Mouse (Mus musculus): ENCODE measurements around the gene Tmc6. TPM values are rescaled to one million over a fixed set of nuclear protein-coding genes. Genes with fewer than 3 reads are reported as not detected.

Gene Tmc6
- polyA plus RNA-seq, 1 experiment from 2014 or later, result 3.9 TPM

DNA sequence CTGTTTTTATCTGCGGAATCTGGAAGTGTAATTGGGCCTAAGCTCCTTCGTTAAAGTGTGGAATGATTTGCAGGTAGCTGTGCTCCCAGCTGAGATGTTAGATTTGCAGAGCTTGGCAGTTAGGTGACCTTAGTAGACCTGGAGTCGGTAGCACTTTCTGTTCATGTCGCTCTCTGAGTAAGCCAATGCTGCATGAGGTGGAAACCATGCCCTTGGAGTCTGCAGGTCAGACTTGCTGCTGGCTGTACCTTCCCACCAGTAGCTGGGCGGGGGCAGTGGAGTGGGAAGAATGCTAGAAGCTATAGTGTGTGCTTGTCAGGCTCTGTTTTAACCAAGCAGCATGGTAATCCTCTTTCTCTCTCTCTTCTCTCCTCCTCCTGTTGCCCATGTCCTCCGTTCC lies 40.9 kb downstream of the Tmc6 start:
- no peak overlapping the region for H3K4me3 ChIP-seq (ENCODE audit: low read depth, low read length)

DNA sequence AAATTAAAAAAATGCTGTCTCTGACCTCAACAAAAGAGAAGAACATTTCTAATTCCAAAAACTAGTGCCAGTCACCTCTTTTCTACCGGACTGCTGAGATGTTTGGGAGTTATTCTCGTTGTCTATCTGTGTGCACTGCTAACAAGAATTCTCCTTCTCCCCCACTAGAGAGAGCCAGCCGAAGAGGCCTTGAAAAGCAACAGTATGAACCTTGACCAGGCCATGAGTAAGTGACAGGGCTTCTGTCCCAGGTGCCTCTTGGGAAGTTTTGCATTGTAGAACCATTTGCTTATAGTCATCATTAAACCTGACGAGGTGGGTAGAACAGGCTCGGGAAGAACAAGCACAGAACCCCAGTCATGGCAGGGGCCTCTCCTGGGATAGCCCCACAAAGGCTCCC lies 43.9 kb downstream of the Tmc6 start:
- H3K4me3 ChIP-seq (ENCODE audit: low read depth, low read length), result no peak overlapping the region
- no peaks in the 10 kb centered on the region for H3K4me1 ChIP-seq (ENCODE audit: control insufficient read depth, insufficient read depth, low read length)
- no peak overlapping the region for H3K9ac ChIP-seq (replicated peaks; ENCODE audit: low read depth, low read length)
- WGBS, result 91% methylated on average over 5 of the region's 5 CpGs
- no peaks in the 10 kb centered on the region for H3K9me3 ChIP-seq (ENCODE audit: control insufficient read depth, low read length)
- peaks cover 84% of the 10 kb centered on the region for H3K36me3 ChIP-seq (ENCODE audit: control insufficient read depth, insufficient read depth, low read length)
- no peaks in the 10 kb centered on the region for H3K27me3 ChIP-seq (ENCODE audit: control insufficient read depth, insufficient read depth, low read length)
- no peak overlapping the region for H3K27ac ChIP-seq (ENCODE audit: low read depth, low read length)
- ATAC-seq (ENCODE audit: low read depth), result no peak
- H3K4me2 ChIP-seq (ENCODE audit: low read depth, low read length), result no peak overlapping the region

More for the DNA sequence above, 40.9 kb downstream of the Tmc6 start:
- H3K9me3 ChIP-seq (ENCODE audit: control insufficient read depth, low read length), result no peaks in the 10 kb centered on the region
- no peaks in the 10 kb centered on the region for H3K27me3 ChIP-seq (ENCODE audit: control insufficient read depth, insufficient read depth, low read length)
- H3K4me1 ChIP-seq (ENCODE audit: control insufficient read depth, insufficient read depth, low read length), result no peaks in the 10 kb centered on the region
- peaks cover 91% of the 10 kb centered on the region for H3K36me3 ChIP-seq (ENCODE audit: control insufficient read depth, insufficient read depth, low read length)
- H3K4me2 ChIP-seq (ENCODE audit: low read depth, low read length), result no peak overlapping the region
- no peak overlapping the region for H3K9ac ChIP-seq (replicated peaks; ENCODE audit: low read depth, low read length)
- no peak overlapping the region for H3K27ac ChIP-seq (ENCODE audit: low read depth, low read length)
- WGBS, result 94% methylated on average over 6 of the region's 6 CpGs
- no peak for ATAC-seq (ENCODE audit: low read depth)

DNA sequence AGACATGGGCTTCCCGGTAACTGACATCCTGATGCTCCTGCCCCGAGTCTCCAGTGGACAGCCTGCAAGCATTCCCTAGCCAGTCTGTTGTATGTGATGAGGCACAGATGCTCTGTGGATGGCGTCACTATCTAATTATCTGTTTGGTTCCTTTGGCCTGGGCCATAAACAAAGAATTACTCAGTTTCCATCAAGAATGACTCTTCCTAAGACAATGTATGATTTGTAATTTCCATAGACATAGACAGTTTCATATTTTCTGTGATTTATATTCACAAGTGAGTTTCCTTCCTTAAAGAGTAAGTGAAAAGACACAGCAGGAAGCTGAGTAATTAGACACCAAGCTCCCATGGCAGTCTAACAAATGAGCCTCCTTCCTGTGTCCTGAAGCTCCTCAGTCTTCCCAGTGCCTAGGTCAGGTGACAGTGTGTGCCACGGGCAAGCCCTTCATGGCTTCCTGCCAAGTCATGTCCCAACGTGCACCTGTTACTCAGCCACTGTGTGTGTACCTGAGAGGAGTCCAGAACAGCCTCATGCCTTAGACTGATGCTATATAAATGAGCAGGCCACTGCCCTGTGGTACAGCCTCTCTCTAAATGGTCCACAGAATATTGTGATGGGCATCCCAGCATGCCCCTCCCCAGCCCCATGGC lies 45.8 kb downstream of the Tmc6 start:
- H3K27me3 ChIP-seq (ENCODE audit: control insufficient read depth, insufficient read depth, low read length), result no peaks in the 10 kb centered on the region
- peaks cover 67% of the 10 kb centered on the region for H3K36me3 ChIP-seq (ENCODE audit: control insufficient read depth, insufficient read depth, low read length)
- H3K4me3 ChIP-seq (ENCODE audit: low read depth, low read length), result no peak overlapping the region
- ATAC-seq (ENCODE audit: low read depth), result no peak
- 79% methylated on average over 5 of the region's 5 CpGs for WGBS
- H3K4me1 ChIP-seq (ENCODE audit: control insufficient read depth, insufficient read depth, low read length), result no peaks in the 10 kb centered on the region
- no peak overlapping the region for H3K27ac ChIP-seq (ENCODE audit: low read depth, low read length)
- H3K4me2 ChIP-seq (ENCODE audit: low read depth, low read length), result no peak overlapping the region
- no peak overlapping the region for H3K9ac ChIP-seq (replicated peaks; ENCODE audit: low read depth, low read length)
- H3K9me3 ChIP-seq (ENCODE audit: control insufficient read depth, low read length), result no peaks in the 10 kb centered on the region

DNA sequence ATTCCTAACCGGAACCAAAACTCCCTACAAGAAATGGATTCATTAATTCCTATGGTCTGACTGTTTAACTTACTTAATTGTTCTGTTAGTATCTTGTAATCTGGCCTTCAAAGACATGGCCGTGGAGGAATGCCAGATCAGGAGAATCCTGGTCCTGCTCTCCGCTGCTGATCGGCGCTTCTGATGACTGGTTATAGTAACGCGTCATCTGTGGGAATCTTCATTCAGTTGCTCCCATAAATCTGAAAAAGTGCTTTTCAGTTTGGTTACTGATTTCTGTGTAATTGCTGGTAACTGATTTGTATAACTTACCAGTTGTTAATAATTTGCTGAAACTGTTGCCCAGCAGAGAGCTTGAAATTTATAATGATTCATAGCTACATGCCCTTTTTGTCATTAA lies 50.5 kb downstream of the Tmc6 start:
- ATAC-seq (ENCODE audit: low read depth), result no peak
- Histone ChIP-seq H3K4me1 (ENCODE audit: control insufficient read depth, insufficient read depth, low read length) (peaks cover 4% of the 10 kb centered on the region; the same call in 1 of the 2 replicates), H3K36me3 (ENCODE audit: control insufficient read depth, insufficient read depth, low read length) (peaks cover 24% of the 10 kb centered on the region), H3K27me3 (ENCODE audit: control insufficient read depth, insufficient read depth, low read length) (no peaks in the 10 kb centered on the region), H3K9me3 (ENCODE audit: control insufficient read depth, low read length) (no peaks in the 10 kb centered on the region), H3K4me3 (ENCODE audit: low read depth, low read length) (no peak overlapping the region), H3K4me2 (ENCODE audit: low read depth, low read length) (no peak overlapping the region), H3K27ac (ENCODE audit: low read depth, low read length) (no peak overlapping the region), H3K9ac (replicated peaks; ENCODE audit: low read depth, low read length) (no peak overlapping the region)
- 89% methylated on average over 7 of the region's 7 CpGs for WGBS

DNA sequence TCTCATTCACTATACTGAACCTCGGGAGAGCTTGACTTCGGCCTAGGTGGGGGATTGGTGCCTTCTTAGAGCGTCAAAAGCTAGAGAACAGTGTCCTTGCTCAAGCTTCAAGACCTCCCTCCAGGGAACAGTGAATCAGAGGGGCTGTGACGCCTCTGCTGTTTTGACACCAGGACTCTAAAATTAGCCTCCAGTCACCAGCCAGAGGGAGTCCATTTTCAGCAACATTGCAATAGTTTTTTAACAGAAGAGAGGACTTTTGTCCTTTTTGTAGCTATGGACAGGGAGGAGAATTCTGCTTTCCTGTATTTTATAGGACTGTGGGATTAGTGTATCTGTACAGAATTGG lies 51.5 kb downstream of the Tmc6 start:
- Histone ChIP-seq H3K4me3 (ENCODE audit: low read depth, low read length) (no peak overlapping the region), H3K27ac (ENCODE audit: low read depth, low read length) (no peak overlapping the region), H3K36me3 (ENCODE audit: control insufficient read depth, insufficient read depth, low read length) (peaks cover 15% of the 10 kb centered on the region), H3K9ac (replicated peaks; ENCODE audit: low read depth, low read length) (no peak overlapping the region), H3K4me2 (ENCODE audit: low read depth, low read length) (no peak overlapping the region), H3K27me3 (ENCODE audit: control insufficient read depth, insufficient read depth, low read length) (no peaks in the 10 kb centered on the region), H3K4me1 (ENCODE audit: control insufficient read depth, insufficient read depth, low read length) (peaks cover 4% of the 10 kb centered on the region; the same call in 1 of the 2 replicates), H3K9me3 (ENCODE audit: control insufficient read depth, low read length) (no peaks in the 10 kb centered on the region)
- ATAC-seq (ENCODE audit: low read depth), result no peak
- WGBS, result 77% methylated on average over 4 of the region's 4 CpGs

DNA sequence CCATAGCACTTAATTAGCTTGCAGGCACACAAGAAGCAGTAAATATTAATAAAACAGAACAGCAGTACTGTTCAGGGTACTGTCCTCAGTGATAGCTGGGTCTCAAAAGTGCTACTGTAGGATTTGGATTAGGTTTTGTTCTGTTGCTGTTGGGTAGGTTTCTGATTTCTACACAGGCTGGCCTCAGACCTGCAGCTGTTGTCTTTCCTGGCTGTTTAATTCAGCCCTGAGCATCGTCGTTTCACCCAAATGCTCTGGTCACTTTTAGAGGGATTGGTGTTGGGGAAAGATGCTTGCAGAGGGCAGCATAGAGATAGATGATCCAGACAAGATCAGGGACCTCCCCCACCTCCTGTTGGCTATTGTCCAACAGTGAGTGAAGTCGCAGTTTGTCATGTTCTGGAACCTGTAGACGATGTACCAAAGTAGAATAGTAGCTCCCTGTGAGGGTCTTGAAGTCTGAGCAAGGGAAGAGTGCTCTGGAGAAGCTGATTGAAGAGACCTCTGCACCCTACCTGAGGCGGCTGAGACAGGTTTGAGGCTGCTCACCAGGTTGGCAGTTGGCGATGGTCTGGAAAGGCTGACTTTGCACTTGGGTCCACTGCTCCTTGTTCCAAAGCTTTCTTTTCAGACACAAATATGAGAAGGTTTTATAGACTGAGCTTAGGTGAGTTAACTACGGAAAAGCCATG lies 52.1 kb downstream of the Tmc6 start:
- H3K4me3 ChIP-seq (ENCODE audit: low read depth, low read length), result no peak overlapping the region
- H3K27ac ChIP-seq (ENCODE audit: low read depth, low read length), result no peak overlapping the region
- peaks cover 9% of the 10 kb centered on the region; the same call in 1 of the 2 replicates for H3K36me3 ChIP-seq (ENCODE audit: control insufficient read depth, insufficient read depth, low read length)
- H3K4me2 ChIP-seq (ENCODE audit: low read depth, low read length), result no peak overlapping the region
- H3K9ac ChIP-seq (replicated peaks; ENCODE audit: low read depth, low read length), result no peak overlapping the region
- 79% methylated on average over 7 of the region's 7 CpGs for WGBS
- peaks cover 4% of the 10 kb centered on the region; the same call in 1 of the 2 replicates for H3K4me1 ChIP-seq (ENCODE audit: control insufficient read depth, insufficient read depth, low read length)
- no peaks in the 10 kb centered on the region for H3K9me3 ChIP-seq (ENCODE audit: control insufficient read depth, low read length)
- ATAC-seq (ENCODE audit: low read depth), result no peak
- no peaks in the 10 kb centered on the region for H3K27me3 ChIP-seq (ENCODE audit: control insufficient read depth, insufficient read depth, low read length)

DNA sequence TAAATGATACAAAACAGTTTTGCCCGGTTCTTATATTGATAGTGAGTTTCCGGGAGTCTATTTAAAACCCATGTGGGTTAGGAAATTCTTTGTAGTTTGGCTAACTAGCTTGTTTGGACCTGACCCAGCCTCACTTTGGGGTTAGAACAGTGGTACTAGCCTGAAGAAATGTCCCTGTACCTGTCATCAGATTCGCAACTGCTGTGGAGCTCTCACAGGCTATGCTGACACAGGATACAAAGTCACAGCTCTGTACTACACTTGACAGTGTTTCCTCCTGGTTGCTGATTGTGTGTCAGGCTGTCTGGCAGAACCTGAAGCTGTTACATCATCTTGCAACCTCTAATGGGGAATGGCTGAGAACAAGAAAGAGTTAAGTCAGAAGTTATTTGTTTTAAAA lies 52.7 kb downstream of the Tmc6 start:
- H3K4me3 ChIP-seq (ENCODE audit: low read depth, low read length), result no peak overlapping the region
- no peaks in the 10 kb centered on the region for H3K27me3 ChIP-seq (ENCODE audit: control insufficient read depth, insufficient read depth, low read length)
- no peak overlapping the region for H3K27ac ChIP-seq (ENCODE audit: low read depth, low read length)
- H3K36me3 ChIP-seq (ENCODE audit: control insufficient read depth, insufficient read depth, low read length), result peaks cover 6% of the 10 kb centered on the region; the same call in 1 of the 2 replicates
- H3K9ac ChIP-seq (replicated peaks; ENCODE audit: low read depth, low read length), result no peak overlapping the region
- 92% methylated on average over 3 of the region's 3 CpGs for WGBS
- H3K9me3 ChIP-seq (ENCODE audit: control insufficient read depth, low read length), result no peaks in the 10 kb centered on the region
- no peak for ATAC-seq (ENCODE audit: low read depth)
- H3K4me1 ChIP-seq (ENCODE audit: control insufficient read depth, insufficient read depth, low read length), result peaks cover 4% of the 10 kb centered on the region; the same call in 1 of the 2 replicates
- no peak overlapping the region for H3K4me2 ChIP-seq (ENCODE audit: low read depth, low read length)

DNA sequence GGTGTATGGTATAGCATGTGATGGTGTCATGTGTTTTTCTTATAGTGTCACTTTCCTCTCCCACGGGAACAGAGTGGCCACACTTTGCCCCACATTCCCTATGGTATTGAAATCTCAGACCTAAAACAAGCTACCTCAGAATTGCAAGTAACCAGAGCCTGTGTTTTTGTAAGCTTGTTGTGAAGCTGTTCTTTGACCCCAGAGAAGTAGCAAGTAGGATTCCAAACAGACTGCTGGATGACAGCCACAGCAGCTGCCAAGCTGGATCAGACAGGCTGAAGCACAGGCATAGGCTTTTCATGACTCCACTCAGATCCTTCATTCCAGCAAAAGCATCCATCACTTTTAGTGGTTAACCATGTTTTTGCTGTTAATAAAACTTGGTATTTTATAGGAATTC lies 53.2 kb downstream of the Tmc6 start:
- Histone ChIP-seq H3K36me3 (ENCODE audit: control insufficient read depth, insufficient read depth, low read length) (peaks cover 6% of the 10 kb centered on the region; the same call in 1 of the 2 replicates), H3K4me1 (ENCODE audit: control insufficient read depth, insufficient read depth, low read length) (peaks cover 4% of the 10 kb centered on the region; the same call in 1 of the 2 replicates), H3K4me3 (ENCODE audit: low read depth, low read length) (no peak overlapping the region), H3K9ac (replicated peaks; ENCODE audit: low read depth, low read length) (no peak overlapping the region), H3K27ac (ENCODE audit: low read depth, low read length) (no peak overlapping the region), H3K27me3 (ENCODE audit: control insufficient read depth, insufficient read depth, low read length) (no peaks in the 10 kb centered on the region), H3K9me3 (ENCODE audit: control insufficient read depth, low read length) (no peaks in the 10 kb centered on the region), H3K4me2 (ENCODE audit: low read depth, low read length) (no peak overlapping the region)
- 89% methylated on average over 1 of the region's 1 CpGs for WGBS
- ATAC-seq (ENCODE audit: low read depth), result no peak

DNA sequence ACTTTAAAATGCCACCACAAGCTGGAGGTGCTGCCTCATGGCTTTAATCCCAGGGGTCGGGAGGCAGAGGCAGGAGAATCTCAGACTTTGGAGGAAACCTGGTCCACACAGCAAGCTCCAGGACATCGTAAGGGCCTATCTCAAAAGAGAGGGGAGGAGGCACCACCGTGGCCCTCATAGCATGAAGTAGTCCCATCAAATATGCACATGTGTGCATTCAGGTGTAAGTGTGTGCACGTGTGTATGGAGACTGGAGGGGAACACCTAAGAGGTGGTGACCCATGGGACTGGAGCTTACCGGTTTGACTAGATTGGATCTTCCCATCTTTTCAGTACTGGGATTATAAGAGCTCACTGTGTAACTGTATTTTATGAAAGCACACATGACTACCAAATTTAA lies 53.8 kb downstream of the Tmc6 start:
- Histone ChIP-seq H3K27me3 (ENCODE audit: control insufficient read depth, insufficient read depth, low read length) (no peaks in the 10 kb centered on the region), H3K4me2 (ENCODE audit: low read depth, low read length) (no peak overlapping the region), H3K4me1 (ENCODE audit: control insufficient read depth, insufficient read depth, low read length) (peaks cover 4% of the 10 kb centered on the region; the same call in 1 of the 2 replicates), H3K9me3 (ENCODE audit: control insufficient read depth, low read length) (no peaks in the 10 kb centered on the region), H3K27ac (ENCODE audit: low read depth, low read length) (no peak overlapping the region), H3K9ac (replicated peaks; ENCODE audit: low read depth, low read length) (no peak overlapping the region), H3K4me3 (ENCODE audit: low read depth, low read length) (no peak overlapping the region), H3K36me3 (ENCODE audit: control insufficient read depth, insufficient read depth, low read length) (peaks cover 4% of the 10 kb centered on the region; the same call in 1 of the 2 replicates)
- no peak for ATAC-seq (ENCODE audit: low read depth)
- WGBS, result 90% methylated on average over 5 of the region's 5 CpGs
